Mouse (Mus musculus): ENCODE measurements around the gene Frmd4b. TPM values are rescaled to one million over a fixed set of nuclear protein-coding genes. Genes with fewer than 3 reads are reported as not detected.

The Frmd4b gene
- polyA plus RNA-seq, 1 experiment from 2014 or later = 12.9 TPM

DNA sequence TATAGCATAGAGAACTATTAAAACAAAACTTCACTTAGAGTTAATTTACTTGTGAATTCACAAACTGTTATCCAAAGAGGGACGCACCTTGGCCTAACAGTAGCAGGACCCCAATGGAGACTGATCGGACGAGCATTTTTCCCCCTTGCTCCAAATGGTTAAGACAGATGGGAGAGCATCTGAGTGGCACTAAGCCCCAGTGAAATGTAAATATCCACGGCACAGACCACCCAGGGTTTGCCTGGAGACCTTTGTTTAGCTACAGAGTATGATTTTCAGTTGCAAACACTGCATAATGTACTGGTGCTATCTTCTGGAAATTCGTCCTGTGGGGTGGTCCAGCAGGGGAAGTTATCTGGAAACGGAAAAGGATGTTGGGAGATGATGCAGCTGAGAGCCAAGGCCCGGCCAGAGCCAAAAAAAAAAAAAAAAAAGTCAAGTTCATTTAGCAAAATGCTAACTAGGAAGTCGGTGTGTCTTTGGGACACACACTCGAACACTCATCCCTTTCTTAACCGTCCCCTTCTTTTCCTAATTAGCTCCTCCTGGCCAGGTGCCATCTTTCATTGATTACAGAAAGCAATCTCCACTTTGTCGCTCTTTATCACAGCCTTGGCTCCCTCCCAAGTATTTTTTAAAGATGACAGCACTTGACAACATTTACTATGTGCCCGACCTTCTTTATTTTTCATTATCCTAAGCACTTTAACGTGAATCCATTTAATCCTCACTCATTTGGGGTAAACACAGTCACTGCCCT, 95.9 kb downstream of the Frmd4b start:
- no peak for ATAC-seq (ENCODE audit: insufficient number of reproducible peaks, insufficient read depth, low FRiP score, low TSS enrichment, low read depth)
- Histone ChIP-seq H3K4me3 (replicated peaks) (no peak overlapping the region), H3K9me3 (no peaks in the 10 kb centered on the region), H3K36me3 (no peaks in the 10 kb centered on the region), H3K27me3 (no peaks in the 10 kb centered on the region), H3K4me2 (no peak overlapping the region), H3K9ac (replicated peaks) (no peak overlapping the region), H3K4me1 (replicated peaks) (peaks cover 8% of the 10 kb centered on the region; the same call in 1 of the 2 replicates), H3K27ac (no peak overlapping the region)
- WGBS = 76% methylated on average over 13 of the region's 13 CpGs

DNA sequence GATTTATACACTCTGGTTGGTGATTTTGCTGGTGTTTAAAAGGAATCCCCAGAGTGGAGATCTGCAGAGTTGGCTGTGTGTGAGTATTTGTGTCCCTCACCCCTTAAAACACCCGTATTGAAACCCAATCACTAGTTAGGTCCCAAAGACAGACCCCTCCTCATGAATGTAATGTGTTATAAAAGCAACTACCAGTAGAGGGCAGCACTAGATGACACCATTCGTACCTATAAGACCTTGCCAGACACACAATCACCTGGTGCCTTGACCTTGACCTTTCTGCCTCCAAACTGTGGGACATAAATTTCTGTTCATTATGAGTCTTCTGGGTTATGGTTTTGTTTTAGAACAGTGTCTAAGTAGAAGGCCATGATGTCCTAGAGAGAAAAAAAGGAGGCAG, 96.8 kb downstream of the Frmd4b start:
- no peak for ATAC-seq (ENCODE audit: insufficient number of reproducible peaks, insufficient read depth, low FRiP score, low TSS enrichment, low read depth)
- H3K9ac ChIP-seq (replicated peaks) = no peak overlapping the region
- H3K4me1 ChIP-seq (replicated peaks) = peaks cover 8% of the 10 kb centered on the region; the same call in 1 of the 2 replicates
- no peaks in the 10 kb centered on the region for H3K9me3 ChIP-seq
- H3K4me3 ChIP-seq (replicated peaks) = no peak overlapping the region
- no peak overlapping the region for H3K4me2 ChIP-seq
- no peaks in the 10 kb centered on the region for H3K36me3 ChIP-seq
- H3K27ac ChIP-seq = no peak overlapping the region
- no peaks in the 10 kb centered on the region for H3K27me3 ChIP-seq
- WGBS = 22% methylated on average over 2 of the region's 2 CpGs

GRCm38 (mm10) chr6:97519553-97519952, 97.8 kb downstream of the Frmd4b start:
- 81% methylated on average over 10 of the region's 10 CpGs for WGBS
- Histone ChIP-seq H3K4me1 (replicated peaks) (peaks cover 8% of the 10 kb centered on the region; the same call in 1 of the 2 replicates), H3K9me3 (no peaks in the 10 kb centered on the region), H3K4me3 (replicated peaks) (no peak overlapping the region), H3K27me3 (no peaks in the 10 kb centered on the region), H3K27ac (no peak overlapping the region), H3K4me2 (no peak overlapping the region), H3K9ac (replicated peaks) (no peak overlapping the region), H3K36me3 (no peaks in the 10 kb centered on the region)
- no peak for ATAC-seq (ENCODE audit: insufficient number of reproducible peaks, insufficient read depth, low FRiP score, low TSS enrichment, low read depth)

DNA sequence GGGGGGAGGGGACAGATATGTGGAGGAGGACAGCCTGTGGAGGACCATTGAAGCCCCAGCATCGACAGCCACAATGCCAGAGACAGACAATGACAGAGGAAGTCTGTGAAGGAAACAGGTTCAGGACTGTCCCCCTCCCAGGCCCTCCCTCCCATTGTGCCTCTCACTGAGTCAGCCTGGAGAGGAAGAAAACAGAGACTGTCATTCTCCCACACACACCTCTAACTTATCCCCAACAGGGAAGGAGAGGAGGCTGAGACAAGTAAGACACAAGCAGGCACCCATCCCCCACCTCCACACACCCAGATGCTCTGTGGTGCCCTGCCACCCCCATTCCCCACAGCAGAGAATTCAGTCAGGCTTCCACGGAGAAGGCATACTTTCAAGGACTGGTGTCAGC, 98.9 kb downstream of the Frmd4b start:
- Histone ChIP-seq H3K4me1 (replicated peaks) (peaks cover 8% of the 10 kb centered on the region; the same call in 1 of the 2 replicates), H3K4me2 (no peak overlapping the region), H3K27ac (no peak overlapping the region), H3K27me3 (no peaks in the 10 kb centered on the region), H3K9me3 (no peaks in the 10 kb centered on the region), H3K4me3 (replicated peaks) (no peak overlapping the region), H3K9ac (replicated peaks) (no peak overlapping the region), H3K36me3 (no peaks in the 10 kb centered on the region)
- ATAC-seq (ENCODE audit: insufficient number of reproducible peaks, insufficient read depth, low FRiP score, low TSS enrichment, low read depth) = no peak
- WGBS = 36% methylated on average over 2 of the region's 2 CpGs

- no peak overlapping the region for H3K4me2 ChIP-seq
- no peaks in the 10 kb centered on the region for H3K9me3 ChIP-seq
- peaks cover 8% of the 10 kb centered on the region; the same call in 1 of the 2 replicates for H3K4me1 ChIP-seq (replicated peaks)
- ATAC-seq (ENCODE audit: insufficient number of reproducible peaks, insufficient read depth, low FRiP score, low TSS enrichment, low read depth) = no peak
- H3K27me3 ChIP-seq = no peaks in the 10 kb centered on the region
- 38% methylated on average over 12 of the region's 12 CpGs for WGBS
- no peak overlapping the region for H3K27ac ChIP-seq
- no peaks in the 10 kb centered on the region for H3K36me3 ChIP-seq
- H3K4me3 ChIP-seq (replicated peaks) = no peak overlapping the region
- no peak overlapping the region for H3K9ac ChIP-seq (replicated peaks)
Observed at GRCm38 (mm10) chr6:97517616-97518235, 99.6 kb downstream of the Frmd4b start.

DNA sequence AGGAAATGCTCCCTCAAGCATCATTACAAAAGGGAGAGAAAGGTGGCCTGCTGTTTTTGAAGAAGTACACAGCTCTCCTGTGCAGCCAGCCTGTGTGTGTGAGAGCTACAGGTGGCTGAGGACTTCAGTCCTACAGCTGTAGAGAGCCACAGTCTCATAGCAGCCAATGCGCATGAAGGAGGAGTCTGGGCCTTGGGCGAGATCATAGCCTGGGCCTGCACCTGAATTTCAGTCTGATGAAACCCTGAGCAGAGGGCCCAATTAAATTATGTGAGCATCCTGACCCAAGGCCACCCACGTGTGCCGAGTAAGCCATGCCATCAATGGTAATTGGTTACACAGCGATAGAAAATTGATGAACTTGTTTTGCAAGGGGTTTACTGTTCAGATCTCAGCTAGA, 100.4 kb downstream of the Frmd4b start:
- no peaks in the 10 kb centered on the region for H3K9me3 ChIP-seq
- H3K9ac ChIP-seq (replicated peaks) = no peak overlapping the region
- peaks cover 8% of the 10 kb centered on the region; the same call in 1 of the 2 replicates for H3K4me1 ChIP-seq (replicated peaks)
- H3K4me3 ChIP-seq (replicated peaks) = no peak overlapping the region
- H3K27ac ChIP-seq = no peak overlapping the region
- ATAC-seq (ENCODE audit: insufficient number of reproducible peaks, insufficient read depth, low FRiP score, low TSS enrichment, low read depth) = no peak
- 86% methylated on average over 5 of the region's 5 CpGs for WGBS
- H3K36me3 ChIP-seq = no peaks in the 10 kb centered on the region
- H3K4me2 ChIP-seq = no peak overlapping the region
- no peaks in the 10 kb centered on the region for H3K27me3 ChIP-seq

GRCm38 (mm10) chr6:97510771-97511170, 106.6 kb downstream of the Frmd4b start:
- Histone ChIP-seq H3K4me1 (replicated peaks) (peaks cover 5% of the 10 kb centered on the region), H3K27me3 (no peaks in the 10 kb centered on the region), H3K4me2 (no peak overlapping the region), H3K9me3 (no peaks in the 10 kb centered on the region), H3K27ac (no peak overlapping the region), H3K36me3 (no peaks in the 10 kb centered on the region), H3K9ac (replicated peaks) (no peak overlapping the region), H3K4me3 (replicated peaks) (no peak overlapping the region)
- ATAC-seq (ENCODE audit: insufficient number of reproducible peaks, insufficient read depth, low FRiP score, low TSS enrichment, low read depth) = no peak
- 52% methylated on average over 8 of the region's 8 CpGs for WGBS

- no peak overlapping the region for H3K4me3 ChIP-seq (replicated peaks)
- H3K9ac ChIP-seq (replicated peaks) = no peak overlapping the region
- H3K4me2 ChIP-seq = no peak overlapping the region
- H3K9me3 ChIP-seq = no peaks in the 10 kb centered on the region
- 88% methylated on average over 10 of the region's 10 CpGs for WGBS
- H3K36me3 ChIP-seq = no peaks in the 10 kb centered on the region
- H3K4me1 ChIP-seq (replicated peaks) = peaks cover 5% of the 10 kb centered on the region
- no peak for ATAC-seq (ENCODE audit: insufficient number of reproducible peaks, insufficient read depth, low FRiP score, low TSS enrichment, low read depth)
- no peak overlapping the region for H3K27ac ChIP-seq
- H3K27me3 ChIP-seq = no peaks in the 10 kb centered on the region; the same call in 1 of the 2 replicates
Observed at GRCm38 (mm10) chr6:97509434-97509833, 107.9 kb downstream of the Frmd4b start.

DNA sequence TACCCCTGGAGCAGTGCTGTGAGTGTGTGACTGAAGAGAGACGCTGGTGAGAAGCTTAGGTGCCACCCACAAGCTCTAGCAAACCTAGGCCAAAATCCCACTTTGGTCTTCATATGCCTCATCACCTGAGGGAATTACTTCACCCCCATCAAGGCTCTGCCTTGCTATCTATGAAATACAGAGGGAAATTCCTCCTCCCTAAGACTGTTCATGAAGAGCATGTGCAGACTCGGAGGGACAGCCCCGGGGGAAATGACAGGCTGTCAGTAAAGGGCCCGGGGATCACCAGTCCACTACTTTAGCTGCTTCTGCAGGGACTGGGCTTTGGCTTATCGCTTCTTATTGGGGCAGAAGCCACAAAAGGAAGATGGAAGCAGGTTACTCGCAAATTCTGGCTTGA, 108.9 kb downstream of the Frmd4b start:
- ATAC-seq (ENCODE audit: insufficient number of reproducible peaks, insufficient read depth, low FRiP score, low TSS enrichment, low read depth) = no peak
- 76% methylated on average over 6 of the region's 6 CpGs for WGBS
- Histone ChIP-seq H3K4me3 (replicated peaks) (no peak overlapping the region), H3K4me2 (no peak overlapping the region), H3K4me1 (replicated peaks) (peaks cover 5% of the 10 kb centered on the region), H3K27ac (no peak overlapping the region), H3K36me3 (no peaks in the 10 kb centered on the region), H3K9ac (replicated peaks) (no peak overlapping the region), H3K27me3 (no peaks in the 10 kb centered on the region; the same call in 1 of the 2 replicates), H3K9me3 (no peaks in the 10 kb centered on the region)

DNA sequence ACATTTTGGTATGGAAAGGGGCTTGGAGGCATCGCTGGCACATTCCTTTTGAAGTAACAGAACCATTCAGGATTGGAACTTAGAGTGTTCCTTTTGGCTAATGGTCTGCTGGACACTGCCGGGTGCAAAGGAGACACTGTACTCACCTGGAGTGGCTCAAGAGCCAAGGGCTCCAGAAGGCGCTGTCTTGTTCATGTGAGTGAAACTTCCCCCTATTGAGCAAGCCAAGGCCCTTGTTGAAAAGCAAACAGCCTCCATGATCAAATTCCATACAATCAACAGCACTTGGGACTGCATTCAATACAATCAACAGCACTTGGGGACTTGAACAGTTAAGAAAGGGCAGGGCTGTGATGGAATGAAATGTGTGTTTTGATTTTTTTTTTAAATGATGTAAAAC, 109.4 kb downstream of the Frmd4b start:
- H3K4me1 ChIP-seq (replicated peaks) = peaks cover 5% of the 10 kb centered on the region
- no peaks in the 10 kb centered on the region for H3K36me3 ChIP-seq
- H3K9ac ChIP-seq (replicated peaks) = no peak overlapping the region
- H3K4me2 ChIP-seq = no peak overlapping the region
- H3K27ac ChIP-seq = no peak overlapping the region
- H3K27me3 ChIP-seq = no peaks in the 10 kb centered on the region; the same call in 1 of the 2 replicates
- ATAC-seq (ENCODE audit: insufficient number of reproducible peaks, insufficient read depth, low FRiP score, low TSS enrichment, low read depth) = no peak
- no peak overlapping the region for H3K4me3 ChIP-seq (replicated peaks)
- WGBS = 89% methylated on average over 3 of the region's 3 CpGs
- no peaks in the 10 kb centered on the region for H3K9me3 ChIP-seq

DNA sequence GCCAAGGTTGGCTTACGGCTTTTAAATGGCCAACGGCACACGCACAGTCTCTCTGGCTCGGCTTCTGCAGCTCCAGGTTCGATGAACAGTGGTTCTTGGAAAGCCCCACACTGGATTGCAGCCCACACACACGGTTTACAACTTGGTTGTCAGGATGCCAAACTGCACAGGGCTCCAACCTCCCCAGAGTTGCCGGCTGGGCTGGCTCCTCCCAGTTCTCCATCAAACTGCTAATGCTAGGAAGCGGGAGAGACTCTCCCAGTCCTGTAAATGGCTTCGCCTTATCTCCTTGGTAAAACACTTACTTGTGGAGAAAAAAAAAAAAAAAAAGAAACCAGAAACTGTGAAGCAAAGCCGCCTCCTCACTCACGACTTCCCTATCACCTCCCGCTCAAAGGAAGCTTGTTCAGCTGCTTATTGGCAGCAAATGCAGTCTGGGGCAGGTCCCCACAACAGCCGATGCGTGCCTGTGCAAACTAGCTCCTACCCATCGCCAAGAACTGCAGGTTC, 111.1 kb downstream of the Frmd4b start:
- no peak for ATAC-seq (ENCODE audit: insufficient number of reproducible peaks, insufficient read depth, low FRiP score, low TSS enrichment, low read depth)
- 17% methylated on average over 15 of the region's 15 CpGs for WGBS
- Histone ChIP-seq H3K4me3 (replicated peaks) (no peak overlapping the region), H3K27me3 (no peaks in the 10 kb centered on the region; the same call in 1 of the 2 replicates), H3K4me2 (no peak overlapping the region), H3K9ac (replicated peaks) (no peak overlapping the region), H3K4me1 (replicated peaks) (peaks cover 5% of the 10 kb centered on the region), H3K36me3 (no peaks in the 10 kb centered on the region), H3K27ac (no peak overlapping the region), H3K9me3 (no peaks in the 10 kb centered on the region)

Data from limb, embryonic 12.5 days (tissue).